Mouse (Mus musculus) bone marrow macrophage, adult 2 months (primary cell): ENCODE results near the gene Mboat7. TPM values are rescaled to one million over a fixed set of nuclear protein-coding genes. Genes with fewer than 3 reads are reported as not detected.

Experiments used
- H3K27ac ChIP-seq: 2 replicates; pipeline ENCODE4 v1.5.1; 2012; ENCODE audit warnings: low read depth, low read length; ENCODE audit not compliant: insufficient read depth
- H3K4me1 ChIP-seq: 2 replicates; pipeline ENCODE4 v1.6.1; 2012; ENCODE audit warnings: low read length; ENCODE audit not compliant: control insufficient read depth, insufficient read depth
- H3K4me3 ChIP-seq: 2 replicates; pipeline ENCODE4 v1.5.1; 2012; ENCODE audit warnings: mild to moderate bottlenecking, low read length, moderate library complexity; ENCODE audit not compliant: insufficient read depth
- CTCF ChIP-seq: IDR thresholded peaks from 2 replicates; pipeline ENCODE4 v1.5.1; 2012; ENCODE audit warnings: low read depth, mild to moderate bottlenecking, low read length, moderate library complexity
- POLR2A ChIP-seq: IDR thresholded peaks from 2 replicates; pipeline ENCODE4 v1.6.1; 2012; ENCODE audit warnings: mild to moderate bottlenecking, low read depth, low read length, borderline replicate concordance
- polyA plus RNA-seq: library from polyadenylated mRNA; stranded (reverse); fragments of >200 nt; gene quantifications from 2 replicates; pipeline ENCODE4 v1.2.4, GENCODE M21; 2012; ENCODE audit not compliant: missing spikeins, insufficient read depth, insufficient read length

The Mboat7 gene
- polyA plus RNA-seq, 1 experiment = 93.8 TPM

DNA sequence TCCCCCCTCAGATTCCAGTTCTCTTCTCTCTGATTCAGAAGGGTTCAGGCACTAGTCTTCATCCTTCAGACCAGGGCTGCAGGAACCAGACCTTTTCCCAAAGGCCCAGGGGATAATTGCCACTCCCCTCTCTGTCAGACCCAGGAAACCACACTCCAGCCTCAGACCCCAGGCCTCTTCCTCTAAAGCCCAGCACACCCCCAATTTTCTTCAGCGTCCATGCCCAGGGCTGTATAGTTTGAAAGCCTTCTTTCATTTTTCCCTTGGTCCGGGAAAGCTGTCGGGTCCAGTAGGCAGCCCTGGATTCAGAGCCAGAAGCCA, 18.1 kb downstream of the Mboat7 start:
- Histone ChIP-seq H3K4me3 (no peak overlapping the region), H3K4me1 (peaks cover 2% of the 10 kb centered on the region; the same call in 1 of the 2 replicates), H3K27ac (no peak overlapping the region)
- TF ChIP-seq CTCF (no peak), POLR2A (no peak)

DNA sequence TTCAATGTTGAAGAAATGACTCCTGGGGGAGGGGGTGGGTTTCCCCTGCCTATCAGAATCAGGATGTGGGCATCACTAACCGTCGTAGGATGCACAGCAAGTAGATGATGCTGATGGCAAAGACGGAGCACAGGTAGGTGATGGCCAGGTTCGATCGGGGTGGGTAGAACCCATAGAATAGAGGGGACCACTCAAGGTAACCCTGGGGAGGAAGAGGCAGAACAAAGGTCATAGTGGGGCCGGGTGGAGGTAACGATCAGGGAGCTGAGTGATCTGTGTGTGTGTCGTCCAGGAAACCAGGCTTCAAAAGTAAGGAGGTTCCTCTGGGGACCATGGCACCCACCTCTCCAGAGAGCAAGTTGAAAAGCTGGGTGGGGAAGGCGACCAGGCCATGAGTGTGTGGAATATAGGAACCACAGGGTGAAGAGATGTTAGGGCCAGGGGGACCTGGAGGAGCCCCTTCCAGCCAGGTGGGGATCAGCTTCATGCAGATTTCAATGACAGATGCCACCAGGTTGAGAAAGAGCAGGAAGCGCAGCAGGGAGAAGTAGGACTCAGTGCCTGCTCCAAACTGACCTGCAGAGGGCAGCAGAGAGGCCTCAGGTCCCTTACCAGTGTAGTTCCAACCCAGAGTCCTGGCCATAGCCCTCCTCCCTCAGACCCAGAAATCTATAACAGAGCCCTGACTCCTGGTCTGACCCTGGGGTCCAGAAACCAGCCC, 18.7 kb downstream of the Mboat7 start:
- Histone ChIP-seq H3K27ac (no peak overlapping the region), H3K4me1 (peaks cover 2% of the 10 kb centered on the region; the same call in 1 of the 2 replicates), H3K4me3 (no peak overlapping the region)
- TF ChIP-seq CTCF = peak; percentile 65
- no peak for TF ChIP-seq POLR2A

DNA sequence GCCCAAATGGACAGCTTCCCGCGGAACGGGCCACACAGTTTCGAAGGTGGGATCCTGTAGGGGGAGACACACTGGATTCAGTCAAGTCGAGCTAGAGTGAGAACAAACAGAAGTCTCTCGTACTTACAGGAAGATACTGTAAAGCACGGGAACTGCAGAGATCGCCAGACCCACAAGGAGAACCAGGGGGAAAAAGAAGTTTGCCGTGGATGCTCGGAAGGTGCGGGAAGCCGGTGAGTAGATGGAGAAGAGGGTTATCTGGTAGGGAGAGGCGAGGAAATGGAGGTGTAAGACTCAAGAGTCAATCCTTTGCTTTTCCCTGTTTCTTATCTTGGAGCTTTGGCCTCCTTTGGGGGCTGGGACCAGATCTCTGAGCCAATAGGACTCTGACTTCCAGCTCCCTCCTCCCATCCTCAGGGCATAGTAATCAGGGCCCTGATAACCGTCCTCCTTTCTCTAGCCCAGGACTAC, 26.4 kb downstream of the Mboat7 start:
- Histone ChIP-seq H3K27ac (no peak overlapping the region), H3K4me3 (no peak overlapping the region), H3K4me1 (peaks cover 14% of the 10 kb centered on the region)
- TF ChIP-seq CTCF (no peak), POLR2A (no peak)

DNA sequence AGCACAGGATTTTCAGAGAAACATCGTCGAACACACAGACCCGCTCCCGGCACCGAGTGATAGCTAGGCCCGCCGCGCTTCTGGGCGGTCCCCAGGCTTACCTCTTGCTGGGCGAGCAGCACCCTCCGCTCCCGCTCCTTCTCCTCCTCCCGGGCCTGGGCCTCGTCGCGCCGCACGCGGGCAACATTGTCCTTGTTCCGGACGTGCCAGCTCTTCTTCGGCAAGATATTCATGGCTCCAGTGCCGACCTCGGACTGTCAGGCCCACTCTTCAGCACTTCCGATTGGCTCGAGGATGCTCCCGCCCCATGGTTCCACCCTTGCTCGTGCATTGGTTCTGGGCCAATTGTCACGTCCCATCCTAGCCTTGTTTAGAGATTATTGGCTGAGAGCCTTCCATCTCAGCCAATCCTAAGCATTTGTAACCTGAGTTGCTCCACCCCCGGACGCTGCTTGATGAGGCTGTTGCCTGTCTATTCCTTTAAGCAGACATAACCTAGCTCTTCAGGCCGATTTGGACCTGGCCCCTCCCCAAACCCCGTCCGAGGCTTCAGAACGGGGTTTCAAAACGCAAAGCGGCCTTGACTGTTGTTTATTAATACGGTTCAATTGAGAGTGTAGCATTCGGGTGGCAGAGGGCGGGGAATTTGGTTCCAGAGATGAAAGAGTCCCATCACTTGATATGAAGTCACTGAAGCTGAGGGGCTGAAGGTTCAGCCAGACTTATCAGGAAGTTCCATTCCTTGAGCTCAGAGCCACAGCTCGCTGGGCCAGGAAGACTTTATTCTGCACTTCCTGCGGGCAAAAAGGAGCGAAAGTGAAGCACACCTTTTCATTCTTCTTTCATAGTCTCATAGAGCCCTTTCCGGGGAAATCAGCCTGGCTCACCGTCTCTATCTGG, 27.9 kb downstream of the Mboat7 start, which contains the start of gene Leng1:
TSS of gene Leng1 (minus strand) at position 626 of the 900 bp plus-strand sequence.
- TF ChIP-seq POLR2A (0 out of 2 replicates have a peak, but pooled peaks have one; percentile 45), CTCF (no peak)
- Histone ChIP-seq H3K4me3 (peak within 1 kb of the TSS; percentile 86), H3K4me1 (peaks cover 14% of the 10 kb centered on the region), H3K27ac (peak within 1 kb of the TSS; percentile 79)

DNA sequence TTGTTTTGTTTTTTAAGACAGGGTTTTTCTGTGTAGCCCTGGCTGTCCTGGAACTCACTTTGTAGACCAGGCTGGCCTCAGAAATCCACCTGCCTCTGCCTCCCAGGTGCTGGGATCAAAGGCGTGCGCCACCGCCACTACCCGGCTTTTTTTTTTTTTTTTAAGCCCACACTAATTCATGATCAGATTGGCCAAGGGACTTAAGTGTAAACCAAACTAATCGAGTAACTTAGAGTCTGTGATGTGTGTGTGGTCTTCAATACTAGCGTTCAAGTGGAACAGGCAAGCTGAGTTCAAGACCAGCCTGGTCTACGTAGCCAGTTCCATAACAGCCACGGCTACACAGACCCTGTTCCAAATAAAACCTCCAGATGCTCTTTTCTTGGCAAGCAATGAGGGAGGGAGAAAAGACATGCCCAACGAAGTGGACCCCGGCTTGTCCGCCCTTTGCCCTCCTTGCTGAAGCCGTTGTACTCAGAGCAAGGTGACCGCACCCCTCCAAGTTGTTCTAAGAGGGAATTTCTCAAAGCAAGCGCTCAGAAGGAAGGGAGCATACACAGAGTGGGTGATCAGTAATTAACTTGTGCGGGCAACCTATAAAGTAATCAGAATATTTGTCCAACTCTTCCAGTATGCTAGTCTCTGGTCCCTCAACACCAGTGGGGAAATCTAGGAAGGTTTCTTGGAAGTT, 28.7 kb downstream of the Mboat7 start:
- TF ChIP-seq POLR2A (no peak), CTCF (no peak)
- H3K4me3 ChIP-seq = peak overlapping the region; percentile 86
- H3K4me1 ChIP-seq = peaks cover 14% of the 10 kb centered on the region
- H3K27ac ChIP-seq = peak overlapping the region; percentile 63

DNA sequence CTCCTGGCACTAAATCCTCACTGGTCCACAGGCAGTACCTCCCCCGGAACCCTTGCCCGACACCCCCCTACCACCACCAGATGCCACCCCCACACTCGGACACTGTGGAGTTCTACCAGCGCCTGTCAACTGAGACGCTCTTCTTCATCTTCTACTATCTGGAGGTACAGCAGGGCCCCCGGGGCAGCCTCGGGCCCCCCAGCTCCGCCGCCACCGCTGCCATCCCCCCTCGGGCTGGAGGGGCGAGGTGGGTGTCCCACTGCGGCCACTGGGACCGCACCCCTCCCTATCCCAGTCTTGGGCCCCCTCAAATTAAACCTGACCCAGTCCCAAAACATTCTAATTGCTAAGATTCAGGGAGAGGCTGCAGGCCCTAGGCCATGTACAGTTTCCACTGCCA, 34.7 kb downstream of the Mboat7 start:
- no peak overlapping the region for H3K4me3 ChIP-seq
- TF ChIP-seq CTCF (no peak), POLR2A (no peak)
- peaks cover 1% of the 10 kb centered on the region; the same call in 1 of the 2 replicates for H3K4me1 ChIP-seq
- no peak overlapping the region for H3K27ac ChIP-seq

DNA sequence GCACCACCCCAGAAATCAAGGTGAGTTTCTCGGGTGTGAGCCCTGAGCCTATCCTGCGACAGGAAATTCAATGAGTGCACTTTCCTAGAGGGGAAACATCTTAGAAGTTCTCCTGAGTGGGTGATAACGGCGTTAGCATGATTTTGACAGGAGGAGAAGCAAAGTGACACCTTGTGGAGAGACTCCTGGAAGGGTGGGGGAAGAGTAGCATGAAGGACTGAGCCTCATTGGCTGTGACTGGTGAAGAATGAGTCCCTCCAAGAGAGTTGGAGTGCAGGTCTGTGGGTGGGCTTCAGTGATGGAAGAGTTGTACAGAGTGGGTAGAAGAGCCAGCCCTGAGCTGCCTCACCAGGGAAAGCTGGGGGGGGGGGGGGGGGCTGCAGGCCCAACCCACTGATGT, 36.4 kb downstream of the Mboat7 start:
- H3K4me3 ChIP-seq = no peak overlapping the region
- no peaks in the 10 kb centered on the region for H3K4me1 ChIP-seq
- TF ChIP-seq POLR2A (no peak), CTCF (no peak)
- H3K27ac ChIP-seq = no peak overlapping the region

DNA sequence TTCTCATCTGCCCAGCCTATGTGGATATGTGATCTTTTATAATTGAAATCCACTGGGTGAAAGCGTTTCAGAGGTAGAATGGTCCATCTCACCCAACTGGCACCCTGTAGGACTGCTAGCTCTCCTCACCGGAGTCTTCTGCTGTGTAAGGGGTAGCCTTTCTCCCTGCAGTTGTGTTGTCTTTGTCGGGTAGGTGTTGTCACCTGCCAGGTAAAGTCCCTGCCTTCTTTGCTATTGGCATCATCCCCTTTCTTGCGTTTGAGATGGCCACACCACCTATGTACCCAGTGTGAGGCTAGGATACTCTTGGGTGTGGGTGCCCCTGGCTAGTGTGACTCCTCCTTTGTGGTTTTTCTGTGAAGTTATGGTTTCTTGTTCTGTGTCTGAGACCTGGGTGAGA, 46.7 kb downstream of the Mboat7 start:
- Histone ChIP-seq H3K27ac (no peak overlapping the region), H3K4me3 (peak overlapping the region; percentile 80), H3K4me1 (peaks cover 28% of the 10 kb centered on the region)
- TF ChIP-seq POLR2A (no peak), CTCF (no peak)

DNA sequence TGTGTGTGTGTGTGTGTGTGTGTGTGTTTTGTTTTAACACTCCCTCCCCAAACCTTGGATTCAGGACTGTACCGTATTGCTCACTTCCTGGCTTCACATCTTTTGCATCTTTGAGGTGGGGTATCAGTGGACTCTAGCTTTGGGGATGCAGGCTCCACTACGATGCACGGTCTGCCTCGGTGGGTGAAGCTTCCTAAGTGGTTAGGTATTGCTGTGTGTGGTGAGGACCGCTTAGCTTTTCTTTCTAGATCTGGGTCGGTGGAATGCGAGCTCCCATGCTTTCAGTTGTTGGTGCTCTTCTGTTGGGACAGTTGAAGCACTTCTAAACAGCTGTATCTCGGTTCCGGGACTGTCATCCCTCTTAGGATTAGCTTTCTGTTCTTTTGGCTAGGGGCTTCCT, 47.1 kb downstream of the Mboat7 start:
- H3K27ac ChIP-seq = peak overlapping the region; percentile 97; the same call in 1 of the 2 replicates
- H3K4me3 ChIP-seq = peak overlapping the region; percentile 80
- no peak for TF ChIP-seq POLR2A
- no peak for TF ChIP-seq CTCF
- H3K4me1 ChIP-seq = peaks cover 28% of the 10 kb centered on the region
